Mouse (Mus musculus) right cerebral cortex, postnatal 25 days (tissue): Measurements from ENCODE around the gene Tmx2.
"Not testable (repeated sequence)": the region's sequence is repeated elsewhere in the genome, so short reads cannot be mapped to it uniquely, and the experiment has no call there.

Experiments used
- DNase-seq: peaks from one replicate; pipeline ENCODE4 v3.0.0; 2022

Gene Tmx2

GRCm38 (mm10) chr2:84679016-84679415, at the start of gene Tmx2:
TSS of gene Tmx2 (minus strand) at chr2:84679140.
- DNase-seq, result no peak

GRCm38 (mm10) chr2:84728191-84728590, 49.3 kb upstream of the Tmx2 start:
- not testable (repeated sequence) for DNase-seq

- peak; percentile 95 for DNase-seq
Measured at GRCm38 (mm10) chr2:84727172-84727858, 48.4 kb upstream of the Tmx2 start, which contains the start of gene Clp1. TSS of gene Clp1 (minus strand) at chr2:84727350.

GRCm38 (mm10) chr2:84726716-84727115, 47.8 kb upstream of the Tmx2 start:
- DNase-seq, result no peak

GRCm38 (mm10) chr2:84725770-84726169, 46.8 kb upstream of the Tmx2 start:
- no peak for DNase-seq

- DNase-seq, result no peak
Measured at GRCm38 (mm10) chr2:84723856-84724255, 44.9 kb upstream of the Tmx2 start.

- no peak for DNase-seq
Measured at GRCm38 (mm10) chr2:84721182-84721581, 42.2 kb upstream of the Tmx2 start.

- DNase-seq, result no peak
Measured at GRCm38 (mm10) chr2:84720718-84721117, 41.8 kb upstream of the Tmx2 start.

- DNase-seq, result no peak
Measured at GRCm38 (mm10) chr2:84717357-84717756, 38.4 kb upstream of the Tmx2 start.

- DNase-seq, result no peak
Measured at GRCm38 (mm10) chr2:84716423-84717355, 37.7 kb upstream of the Tmx2 start.

- DNase-seq, result peak; percentile 71
Measured at GRCm38 (mm10) chr2:84715562-84716361, 36.8 kb upstream of the Tmx2 start.

- DNase-seq, result peak; percentile 99
Measured at GRCm38 (mm10) chr2:84714811-84715561, 36.0 kb upstream of the Tmx2 start, which contains the start of gene Zdhhc5. TSS of gene Zdhhc5 (minus strand) at chr2:84715180.

- no peak for DNase-seq
Measured at GRCm38 (mm10) chr2:84714422-84714810, 35.5 kb upstream of the Tmx2 start.

GRCm38 (mm10) chr2:84711898-84712297, 33.0 kb upstream of the Tmx2 start:
- no peak for DNase-seq

- no peak for DNase-seq
Measured at GRCm38 (mm10) chr2:84707523-84707922, 28.6 kb upstream of the Tmx2 start.

GRCm38 (mm10) chr2:84705295-84705694, 26.4 kb upstream of the Tmx2 start:
- DNase-seq, result no peak

GRCm38 (mm10) chr2:84704329-84704728, 25.4 kb upstream of the Tmx2 start:
- no peak for DNase-seq

GRCm38 (mm10) chr2:84703497-84703896, 24.6 kb upstream of the Tmx2 start:
- DNase-seq, result no peak

- DNase-seq, result no peak
Measured at GRCm38 (mm10) chr2:84695007-84695695, 16.2 kb upstream of the Tmx2 start.

- DNase-seq, result no peak
Measured at GRCm38 (mm10) chr2:84690050-84690449, 11.1 kb upstream of the Tmx2 start.

- DNase-seq, result no peak
Measured at GRCm38 (mm10) chr2:84688080-84688844, 9.3 kb upstream of the Tmx2 start.
